Mouse (Mus musculus) thymus, postnatal 25 days (tissue): Measurements from ENCODE around the gene Tlk1.
A peak's percentile ranks its signal among the peaks of the same experiment; 100 is the strongest.

Source experiments
- DNase-seq: peaks from one replicate; pipeline ENCODE4 v3.0.0; 2022

The Tlk1 gene

DNA sequence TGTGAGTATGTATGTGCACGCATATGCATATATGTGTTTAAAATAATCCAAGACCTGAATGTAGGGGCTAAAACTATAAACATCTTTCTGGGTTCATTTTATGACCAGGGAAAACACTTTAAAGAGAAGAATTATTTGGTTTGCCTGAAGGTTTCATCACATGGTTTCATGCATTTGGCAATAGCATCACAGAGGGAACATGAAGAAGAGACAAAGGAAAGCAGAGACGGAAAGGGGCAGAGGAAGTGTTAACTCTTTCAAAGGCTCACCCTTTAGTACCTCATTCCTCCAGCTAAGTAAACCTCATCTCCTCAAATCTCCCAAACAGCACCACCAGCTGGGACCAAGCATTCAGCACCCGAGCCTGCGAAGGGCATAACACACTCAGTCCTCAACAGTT is 41.1 kb downstream of the Tlk1 start:
- DNase-seq: no peak

- DNase-seq: no peak
These were observed 42.0 kb downstream of the Tlk1 start for GRCm38 (mm10) chr2:70783504-70783903.

- peak; percentile 42 for DNase-seq
These were observed 45.9 kb downstream of the Tlk1 start for GRCm38 (mm10) chr2:70779634-70780033.

- no peak for DNase-seq
These were observed 48.8 kb downstream of the Tlk1 start for GRCm38 (mm10) chr2:70776744-70777143.

DNA sequence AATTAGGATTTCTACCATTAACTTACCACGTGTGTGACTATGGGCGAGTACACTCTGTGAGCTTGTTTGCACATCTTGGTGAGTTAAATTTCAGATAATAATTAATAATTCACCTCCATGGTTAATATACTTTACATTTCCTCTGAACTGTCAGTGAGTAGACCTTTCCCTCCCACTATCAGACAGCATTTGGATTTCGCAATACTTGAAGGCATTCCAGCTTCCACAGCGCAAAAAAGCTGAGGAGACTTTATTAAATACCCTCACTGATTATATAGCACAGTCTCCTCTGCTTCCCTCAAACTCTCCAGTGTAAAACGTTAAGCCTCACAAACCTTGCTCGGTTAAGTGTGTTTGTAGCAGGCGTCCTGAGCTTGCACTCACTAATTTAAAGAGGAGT is 60.8 kb downstream of the Tlk1 start:
- DNase-seq: no peak

GRCm38 (mm10) chr2:70762741-70763140 is 62.8 kb downstream of the Tlk1 start:
- no peak for DNase-seq

DNA sequence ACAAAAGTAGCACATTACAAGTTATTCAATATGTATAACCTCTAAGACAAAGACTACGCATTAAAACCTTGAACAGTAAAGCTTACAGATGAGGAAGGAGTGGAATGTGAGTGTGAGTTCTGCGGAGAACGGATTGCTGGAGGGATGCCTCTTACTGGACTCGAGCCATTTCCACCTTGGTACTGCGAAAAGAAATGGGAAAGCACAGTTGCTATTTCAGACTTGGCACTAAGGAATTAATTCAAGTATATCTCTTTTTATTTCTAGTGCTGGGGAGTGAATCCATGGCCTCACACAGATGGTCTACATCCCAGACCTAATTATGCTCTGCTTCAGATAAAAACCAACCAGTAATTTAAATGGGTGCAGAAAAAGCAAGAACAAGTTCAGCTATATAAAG is 73.4 kb downstream of the Tlk1 start:
- DNase-seq: no peak

DNA sequence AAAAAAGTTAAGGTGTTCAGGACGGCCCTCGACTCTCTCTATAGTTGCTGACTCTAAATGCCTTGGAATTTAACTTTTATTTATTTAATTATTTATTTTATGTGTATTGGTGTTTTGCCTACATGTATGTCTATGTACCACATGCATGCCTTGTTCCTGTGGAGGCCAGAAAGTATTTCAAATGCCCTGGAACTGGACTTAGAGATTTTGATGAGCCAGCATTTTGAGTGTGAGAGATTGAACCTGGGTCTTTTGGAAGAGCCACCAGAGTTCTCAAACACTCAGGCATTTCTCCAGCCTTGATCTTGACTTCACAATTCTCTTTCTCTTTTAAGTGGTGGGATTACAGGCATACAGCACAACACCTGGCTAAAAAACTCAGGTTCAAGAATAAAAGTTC is 73.9 kb downstream of the Tlk1 start:
- no peak for DNase-seq

DNA sequence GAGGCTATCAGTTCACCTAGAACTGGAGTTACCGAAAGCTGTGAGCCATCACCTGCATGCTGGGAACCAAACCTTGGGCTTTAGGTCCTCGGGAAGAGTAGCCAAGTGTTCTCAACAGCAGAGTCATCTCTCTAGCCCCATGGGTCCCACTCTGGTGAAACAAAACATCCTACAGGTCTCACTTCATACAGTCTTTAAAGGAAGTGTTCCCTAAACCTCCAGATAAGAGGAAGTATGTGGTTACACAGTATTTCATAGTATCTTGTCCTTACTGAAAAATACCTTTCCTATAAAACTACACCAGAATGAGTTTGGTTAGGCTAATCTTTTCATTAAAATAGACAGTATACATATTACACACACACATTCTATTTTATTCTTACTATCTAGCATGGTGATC is 82.9 kb downstream of the Tlk1 start:
- no peak for DNase-seq

- no peak for DNase-seq
These were observed 83.6 kb downstream of the Tlk1 start for GRCm38 (mm10) chr2:70741901-70742300.

GRCm38 (mm10) chr2:70736008-70736407 is 89.5 kb downstream of the Tlk1 start:
- no peak for DNase-seq

DNA sequence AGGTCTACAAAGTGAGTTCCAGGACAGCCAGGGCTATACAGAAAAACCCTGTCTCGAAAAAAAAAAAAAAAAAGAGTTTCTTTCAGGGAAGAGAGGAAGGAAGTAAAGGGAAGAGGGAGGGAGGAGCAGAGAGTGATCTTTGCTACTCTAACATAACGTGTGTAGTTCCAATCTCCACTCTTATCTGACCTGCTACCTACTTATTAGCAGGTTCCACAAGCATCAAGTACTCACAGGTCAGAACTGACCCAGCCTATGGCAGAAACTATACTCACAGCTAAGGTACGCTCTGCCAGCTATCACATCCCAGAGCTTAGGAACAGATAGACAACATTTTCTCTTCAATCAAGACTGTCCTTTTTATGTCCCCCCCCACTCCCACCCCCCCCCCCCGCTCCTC is 90.0 kb downstream of the Tlk1 start:
- DNase-seq: no peak

DNA sequence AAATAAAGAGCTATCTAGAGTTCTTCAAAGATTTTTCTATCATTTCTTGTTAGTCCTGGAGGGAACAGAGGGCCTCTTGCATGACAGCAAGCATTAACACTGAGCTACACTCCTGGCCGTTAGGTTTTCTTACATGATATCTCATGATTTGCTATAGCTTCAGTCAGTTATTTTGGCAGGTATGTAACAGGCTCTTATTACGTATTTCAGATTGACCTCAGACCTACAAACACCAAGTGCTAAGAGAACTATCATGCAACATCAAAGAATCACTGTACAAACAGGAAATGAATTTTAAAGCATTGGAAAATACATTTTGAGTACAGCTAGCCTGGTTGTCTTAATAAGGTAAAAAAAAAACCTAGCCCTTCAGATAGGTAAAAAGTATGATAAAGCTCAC is 98.4 kb downstream of the Tlk1 start:
- no peak for DNase-seq

- no peak for DNase-seq
These were observed 101.8 kb downstream of the Tlk1 start for GRCm38 (mm10) chr2:70723610-70724243.

DNA sequence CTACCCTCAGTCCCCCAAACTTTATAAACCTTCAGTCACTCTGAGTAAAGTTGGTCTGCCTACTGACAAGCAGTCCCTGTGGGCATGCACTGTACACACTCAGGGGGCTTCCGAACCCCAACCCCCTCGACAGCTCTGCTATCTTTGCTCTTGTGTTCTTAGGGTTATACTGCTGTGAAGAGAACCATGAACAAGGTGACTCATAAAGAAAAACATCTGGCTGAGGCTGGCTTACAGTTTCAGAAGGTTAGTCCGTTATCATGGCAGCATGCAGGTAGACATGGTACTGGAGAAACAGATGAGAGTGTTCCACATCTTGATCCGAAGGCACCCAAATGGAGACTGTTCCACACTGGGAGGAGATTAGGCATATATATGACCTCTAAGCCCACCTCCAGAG is 114.7 kb downstream of the Tlk1 start:
- no peak for DNase-seq

GRCm38 (mm10) chr2:70710236-70710635 is 115.3 kb downstream of the Tlk1 start:
- no peak for DNase-seq

DNA sequence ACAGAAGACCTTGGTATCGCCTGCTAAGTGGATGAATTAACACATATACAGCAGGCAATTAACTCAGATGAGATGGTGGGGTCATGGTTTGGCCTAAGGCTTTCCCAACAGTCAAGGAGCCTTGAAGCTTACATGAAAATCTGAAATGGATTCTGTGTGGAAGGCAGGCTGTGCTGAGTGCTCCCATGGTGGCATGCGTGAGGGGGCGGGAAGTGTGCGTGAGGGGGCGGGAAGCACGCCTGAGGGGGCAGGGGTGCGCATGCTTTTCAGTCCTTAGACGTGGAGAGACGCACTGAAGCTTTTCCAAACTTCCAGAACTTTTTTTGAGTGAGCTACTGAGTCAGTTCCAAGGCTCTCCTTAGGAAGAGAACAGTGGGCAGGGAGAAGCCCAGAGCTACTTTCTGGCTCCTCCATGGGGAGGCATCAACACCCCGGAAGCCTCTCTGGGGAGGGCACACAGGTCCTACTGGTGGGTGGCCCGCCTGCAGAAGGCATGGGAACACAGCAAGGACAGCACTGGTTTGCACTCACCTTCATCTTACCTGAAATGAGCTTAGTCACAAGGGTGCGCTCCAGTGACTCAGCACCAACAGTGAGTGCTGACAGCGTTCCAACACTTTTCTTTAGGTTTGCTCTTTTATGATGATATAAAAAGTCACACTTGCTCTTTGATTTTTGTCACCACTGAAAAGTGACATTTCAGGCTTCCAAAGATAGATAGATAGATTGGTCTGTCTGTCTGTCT is 116.4 kb downstream of the Tlk1 start:
- DNase-seq: no peak

DNA sequence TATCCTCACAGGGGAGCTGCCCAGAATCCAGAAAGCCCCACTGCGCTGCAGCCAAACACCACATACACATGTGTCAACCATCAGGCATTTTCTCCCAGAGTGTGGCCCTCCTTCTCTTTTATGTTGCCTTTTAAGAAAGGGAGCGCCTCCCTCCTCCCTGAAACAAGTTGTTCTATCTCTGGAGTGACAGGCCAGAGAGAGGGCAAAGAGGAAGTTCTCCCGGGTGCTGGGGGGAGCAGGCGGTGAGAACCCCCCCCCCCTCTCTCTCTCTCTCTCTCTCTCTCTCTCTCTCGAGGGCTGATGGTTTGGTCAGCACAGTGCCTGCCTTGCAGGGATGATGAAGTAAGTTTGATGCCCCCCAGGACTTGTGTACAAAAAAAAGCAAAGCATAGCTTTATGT is 123.1 kb downstream of the Tlk1 start:
- DNase-seq: no peak

DNA sequence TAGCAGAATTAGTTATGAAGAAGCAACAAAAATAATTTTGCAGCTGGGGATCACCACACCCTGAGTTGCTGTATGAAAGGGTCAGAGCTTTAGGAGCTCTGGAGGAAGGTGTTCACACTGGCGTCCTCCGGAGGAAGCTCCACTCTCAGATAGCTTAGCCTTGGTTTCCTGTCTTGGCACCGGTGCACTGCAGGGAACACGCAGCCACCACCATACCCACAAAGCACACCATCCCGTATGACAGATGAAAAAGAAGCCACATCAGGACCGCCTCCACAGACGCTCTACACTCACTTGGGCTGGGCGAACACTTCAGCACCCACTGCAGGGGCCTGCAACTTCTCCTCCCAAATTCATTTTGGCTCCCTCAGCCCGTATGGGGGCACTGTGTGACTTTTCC is 124.0 kb downstream of the Tlk1 start:
- DNase-seq: peak; percentile 74

DNA sequence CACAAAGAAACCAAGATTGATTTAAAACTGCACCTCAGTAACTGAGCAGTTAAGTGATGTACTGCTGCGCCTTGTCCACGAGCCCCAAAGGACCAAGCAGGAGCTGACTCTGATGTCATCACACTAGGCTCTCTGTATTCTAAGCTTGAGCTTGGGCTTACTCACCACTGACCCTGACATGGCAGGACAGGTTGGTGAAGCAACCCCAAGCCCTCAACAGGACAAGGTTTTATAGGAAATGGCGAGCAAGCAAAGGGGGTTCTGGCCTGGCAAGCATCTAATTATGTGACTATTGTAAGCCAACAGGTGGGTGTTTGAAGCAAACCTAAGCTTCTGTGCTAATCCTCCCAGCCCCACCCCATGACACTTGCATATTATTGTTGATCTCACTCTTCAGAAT is 124.7 kb downstream of the Tlk1 start:
- no peak for DNase-seq

DNA sequence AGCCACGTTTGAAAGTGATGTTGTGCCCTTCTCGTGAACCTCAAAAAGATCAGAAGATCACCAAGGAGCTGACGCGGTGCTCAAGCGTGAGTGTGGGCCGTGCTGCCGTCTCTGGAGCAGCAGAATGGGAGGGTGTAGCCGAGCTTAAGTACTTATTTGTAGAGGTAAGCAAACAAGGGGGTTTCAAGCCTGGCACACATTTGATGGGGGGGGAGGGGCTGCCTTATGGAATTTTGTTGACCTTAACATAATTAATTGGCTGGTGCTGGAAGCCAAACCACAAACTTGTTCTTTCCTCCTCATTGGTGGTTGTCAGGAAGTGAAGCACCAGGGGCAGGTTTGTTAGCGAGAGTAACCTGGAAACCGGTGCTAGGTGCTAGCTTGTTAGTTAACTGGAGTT is 129.8 kb downstream of the Tlk1 start:
- DNase-seq: no peak

DNA sequence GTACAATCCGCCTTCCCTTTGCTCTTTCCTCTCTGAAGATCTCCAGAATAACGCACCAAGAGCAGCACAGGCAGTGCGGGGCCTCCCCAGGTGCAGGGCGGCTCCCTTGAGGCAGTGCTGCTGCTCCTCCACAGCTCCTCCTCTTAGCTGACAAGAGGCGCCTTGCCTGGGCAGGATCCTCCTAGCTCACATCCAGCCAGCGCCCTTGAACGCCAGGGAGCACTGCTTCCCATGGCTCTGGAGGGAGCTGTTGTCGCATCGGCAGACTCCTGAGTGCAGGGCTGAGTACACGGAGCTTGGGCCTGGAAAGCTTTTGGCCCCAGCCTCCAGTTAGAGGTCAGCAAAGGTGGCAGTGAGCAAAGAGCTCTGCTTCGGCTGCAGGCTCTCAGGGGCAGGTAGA is 135.3 kb downstream of the Tlk1 start:
- no peak for DNase-seq

DNA sequence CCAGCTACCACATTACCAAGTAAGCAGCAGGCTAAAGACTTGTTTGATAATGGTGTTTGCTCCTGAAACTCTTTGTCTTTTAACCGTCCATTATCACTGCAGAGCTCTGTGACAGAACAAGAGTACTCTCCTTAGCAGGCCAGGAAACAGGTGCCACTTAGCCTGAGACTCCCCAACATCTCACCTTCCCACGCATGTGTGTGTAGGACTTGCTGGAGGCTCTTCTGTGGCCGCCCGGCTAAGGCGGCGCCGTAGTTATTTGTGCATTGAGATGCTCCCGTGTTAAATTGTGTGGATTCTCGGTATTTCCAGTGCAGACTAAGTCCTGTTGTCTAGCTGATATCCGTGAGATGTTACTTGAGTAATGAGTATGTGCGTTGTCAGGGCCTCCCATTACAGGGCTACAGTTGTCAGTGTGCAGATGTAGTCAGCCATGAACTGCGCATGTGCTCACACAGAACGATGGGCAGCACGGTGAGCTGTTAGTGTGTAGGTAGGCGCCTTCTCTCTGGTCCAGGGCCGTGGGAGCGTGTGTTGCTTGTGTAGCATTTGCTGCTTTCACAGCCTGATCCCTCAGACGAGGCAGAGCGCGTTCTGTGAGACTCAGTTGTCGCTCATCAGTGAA is 137.0 kb downstream of the Tlk1 start:
- DNase-seq: no peak

DNA sequence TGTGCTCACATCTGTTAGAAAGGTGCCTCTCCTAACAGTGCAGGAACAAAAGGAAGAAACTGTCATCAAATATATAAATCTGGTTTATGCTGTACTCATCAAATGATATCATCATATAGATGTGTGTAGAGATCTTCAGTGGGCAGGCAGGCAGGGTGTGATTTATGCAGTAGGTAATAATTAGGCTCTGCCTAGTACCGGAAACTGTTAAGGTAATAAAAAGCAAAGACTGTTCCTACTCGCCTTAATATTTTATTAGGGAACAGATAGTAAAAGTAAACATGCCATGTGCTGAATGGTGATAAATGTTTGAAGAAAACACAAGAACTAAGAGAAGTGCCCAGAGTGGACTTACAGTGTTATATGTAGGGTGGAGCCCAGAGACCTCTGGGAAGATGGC is 143.2 kb downstream of the Tlk1 start:
- DNase-seq: no peak
